In genomic region chr2:17375916-17376315, GRCm38 (mm10) we compare ENCODE assay signal across 10 mouse cellular contexts.
"Had no signal": no experiment of that assay in that cellular context is flagged by ENCODE, and none has a peak within 500 bp of the region (broad histone marks: within the 10 kb centered on the region; RNA-seq: fewer than 3 reads in every experiment).

No protein-coding gene starts in this region.

- ATAC-seq: liver, postnatal 0 days; lung, postnatal 0 days; midbrain, embryonic 13.5 days; midbrain, embryonic 15.5 days had no signal

- DNase-seq: liver, postnatal 0 days; lung, adult 2 months; lung, postnatal 14 days; lung, postnatal 36 days; thymus, adult 2 months; thymus, postnatal 25 days; thymus, postnatal 4 days had no signal
